Mouse (Mus musculus) embryonic facial prominence, embryonic 12.5 days (tissue): ENCODE results near the gene Cfap74. TPM values are rescaled to one million over a fixed set of nuclear protein-coding genes. Genes with fewer than 3 reads are reported as not detected.
"Not testable (repeated sequence)": the region's sequence is repeated elsewhere in the genome, so short reads cannot be mapped to it uniquely, and the experiment has no call there.

ENCODE experiments used
- ATAC-seq: fragments of 200-750 bp; cut with Nextera tagmentation; 2 replicates; pipeline ENCODE4 v1.8.0; 2017; ENCODE audit not compliant: insufficient number of reproducible peaks, insufficient read depth, low FRiP score, low TSS enrichment
- H3K27ac ChIP-seq: fragments of 300-500 bp; sonication (generic); 2 replicates; pipeline ENCODE4 v1.5.1; 2016; ENCODE audit warnings: mild to moderate bottlenecking
- H3K27me3 ChIP-seq: fragments of 300-500 bp; sonication (generic); 2 replicates; pipeline ENCODE4 v1.6.1; 2016; ENCODE audit warnings: mild to moderate bottlenecking, moderate library complexity
- H3K36me3 ChIP-seq: fragments of 300-500 bp; sonication (generic); 2 replicates; pipeline ENCODE4 v1.6.1; 2016; ENCODE audit warnings: mild to moderate bottlenecking
- H3K4me1 ChIP-seq: fragments of 300-500 bp; sonication (generic); 2 replicates; pipeline ENCODE4 v1.6.1; 2016
- H3K4me2 ChIP-seq: fragments of 300-500 bp; sonication (generic); replicated peaks from 2 replicates; pipeline ENCODE4 v1.6.1; 2016; ENCODE audit warnings: mild to moderate bottlenecking, moderate library complexity
- H3K4me3 ChIP-seq: fragments of 300-500 bp; sonication (generic); 2 replicates; pipeline ENCODE4 v1.5.1; 2016; ENCODE audit warnings: mild to moderate bottlenecking
- H3K9ac ChIP-seq: fragments of 300-500 bp; sonication (generic); 2 replicates; pipeline ENCODE4 v1.6.1; 2016; ENCODE audit warnings: mild to moderate bottlenecking, moderate library complexity
- H3K9me3 ChIP-seq: fragments of 300-500 bp; sonication (generic); 2 replicates; pipeline ENCODE4 v1.6.1; 2016; ENCODE audit warnings: mild to moderate bottlenecking, moderate library complexity
- WGBS: fragments of 180-500 bp; shearing (Covaris S2); methylation state at CpG from one replicate; pipeline ENCODE4 v1.1.7; 2016; 5-methylcytosine and 5-hydroxymethylcytosine counted together
- polyA plus RNA-seq: library from polyadenylated mRNA; unstranded; fragments of >200 nt; fragmentation: Nextera tagmentation; extraction: Ambion mirVana; gene quantifications from 2 replicates; pipeline ENCODE4 v1.2.1, GENCODE M21; 2016

Cfap74 gene
- polyA plus RNA-seq, 1 experiment from 2014 or later, result 4.9 TPM

- no peak for ATAC-seq
Measured at GRCm38 (mm10) chr4:155413641-155414335, 4.8 kb downstream of the Cfap74 start.

GRCm38 (mm10) chr4:155414656-155415235 lies 5.8 kb downstream of the Cfap74 start:
- no peaks in the 10 kb centered on the region for H3K9me3 ChIP-seq
- H3K4me3 ChIP-seq, result no peak overlapping the region
- no peak for ATAC-seq
- H3K27me3 ChIP-seq, result no peaks in the 10 kb centered on the region
- no peak overlapping the region for H3K27ac ChIP-seq
- H3K4me2 ChIP-seq, result no peak overlapping the region
- H3K4me1 ChIP-seq, result peaks cover under 1% of the 10 kb centered on the region; the same call in 1 of the 2 replicates
- no peak overlapping the region for H3K9ac ChIP-seq
- WGBS, result 71% methylated on average over 9 of the region's 9 CpGs
- no peaks in the 10 kb centered on the region for H3K36me3 ChIP-seq

More at GRCm38 (mm10) chr4:155413641-155414335, 4.8 kb downstream of the Cfap74 start:
- Histone ChIP-seq H3K9me3 (no peaks in the 10 kb centered on the region), H3K9ac (no peak overlapping the region), H3K4me2 (no peak overlapping the region), H3K36me3 (no peaks in the 10 kb centered on the region), H3K27me3 (no peaks in the 10 kb centered on the region), H3K4me3 (no peak overlapping the region), H3K4me1 (peaks cover 3% of the 10 kb centered on the region; the same call in 1 of the 2 replicates), H3K27ac (no peak overlapping the region)
- 88% methylated on average over 11 of the region's 11 CpGs for WGBS

GRCm38 (mm10) chr4:155420137-155420536 lies 11.1 kb downstream of the Cfap74 start:
- Histone ChIP-seq H3K27ac (no peak overlapping the region), H3K4me1 (no peaks in the 10 kb centered on the region), H3K9me3 (no peaks in the 10 kb centered on the region), H3K9ac (no peak overlapping the region), H3K4me2 (no peak overlapping the region), H3K27me3 (no peaks in the 10 kb centered on the region), H3K36me3 (no peaks in the 10 kb centered on the region), H3K4me3 (no peak overlapping the region)
- no peak for ATAC-seq
- 87% methylated on average over 3 of the region's 3 CpGs for WGBS

- not testable (repeated sequence) for H3K9me3 ChIP-seq, H3K4me3 ChIP-seq, H3K36me3 ChIP-seq, H3K9ac ChIP-seq, H3K27ac ChIP-seq, ATAC-seq, H3K4me2 ChIP-seq, H3K4me1 ChIP-seq, H3K27me3 ChIP-seq
- 85% methylated on average over 23 of the region's 30 CpGs for WGBS
Measured at GRCm38 (mm10) chr4:155421412-155422370, 12.7 kb downstream of the Cfap74 start.

GRCm38 (mm10) chr4:155423988-155424387 lies 15.0 kb downstream of the Cfap74 start:
- WGBS, result 86% methylated on average over 5 of the region's 5 CpGs
- H3K9me3 ChIP-seq, result no peaks in the 10 kb centered on the region
- no peak overlapping the region for H3K9ac ChIP-seq
- no peaks in the 10 kb centered on the region for H3K4me1 ChIP-seq
- no peak overlapping the region for H3K4me2 ChIP-seq
- H3K27ac ChIP-seq, result no peak overlapping the region
- no peaks in the 10 kb centered on the region for H3K36me3 ChIP-seq
- no peak overlapping the region for H3K4me3 ChIP-seq
- H3K27me3 ChIP-seq, result no peaks in the 10 kb centered on the region
- no peak for ATAC-seq

- Histone ChIP-seq H3K9ac (0 out of 2 replicates have a peak overlapping the region, but pooled peaks have one; percentile 10), H3K9me3 (no peaks in the 10 kb centered on the region), H3K27ac (no peak overlapping the region), H3K4me2 (no peak overlapping the region), H3K4me3 (no peak overlapping the region), H3K27me3 (no peaks in the 10 kb centered on the region), H3K36me3 (no peaks in the 10 kb centered on the region), H3K4me1 (no peaks in the 10 kb centered on the region)
- ATAC-seq, result no peak
- WGBS, result 89% methylated on average over 6 of the region's 6 CpGs
Measured at GRCm38 (mm10) chr4:155426272-155426671, 17.3 kb downstream of the Cfap74 start.

GRCm38 (mm10) chr4:155428442-155428841 lies 19.5 kb downstream of the Cfap74 start:
- Histone ChIP-seq H3K4me2 (no peak overlapping the region), H3K4me3 (no peak overlapping the region), H3K9me3 (no peaks in the 10 kb centered on the region), H3K27ac (no peak overlapping the region), H3K27me3 (no peaks in the 10 kb centered on the region), H3K9ac (no peak overlapping the region), H3K36me3 (no peaks in the 10 kb centered on the region), H3K4me1 (no peaks in the 10 kb centered on the region)
- ATAC-seq, result no peak

GRCm38 (mm10) chr4:155429202-155429601 lies 20.2 kb downstream of the Cfap74 start:
- H3K4me1 ChIP-seq, result no peaks in the 10 kb centered on the region
- H3K9me3 ChIP-seq, result no peaks in the 10 kb centered on the region
- no peak overlapping the region for H3K9ac ChIP-seq
- no peak for ATAC-seq
- 82% methylated on average over 3 of the region's 3 CpGs for WGBS
- no peaks in the 10 kb centered on the region for H3K27me3 ChIP-seq
- no peak overlapping the region for H3K27ac ChIP-seq
- H3K36me3 ChIP-seq, result no peaks in the 10 kb centered on the region
- no peak overlapping the region for H3K4me2 ChIP-seq
- no peak overlapping the region for H3K4me3 ChIP-seq

GRCm38 (mm10) chr4:155432358-155432757 lies 23.4 kb downstream of the Cfap74 start:
- WGBS, result 87% methylated on average over 6 of the region's 6 CpGs
- H3K4me2 ChIP-seq, result no peak overlapping the region
- H3K9ac ChIP-seq, result no peak overlapping the region
- no peak overlapping the region for H3K4me3 ChIP-seq
- no peaks in the 10 kb centered on the region for H3K27me3 ChIP-seq
- H3K4me1 ChIP-seq, result no peaks in the 10 kb centered on the region
- no peaks in the 10 kb centered on the region for H3K36me3 ChIP-seq
- H3K9me3 ChIP-seq, result no peaks in the 10 kb centered on the region
- no peak overlapping the region for H3K27ac ChIP-seq
- ATAC-seq, result no peak

- Histone ChIP-seq H3K4me2 (no peak overlapping the region), H3K4me1 (no peaks in the 10 kb centered on the region), H3K27ac (no peak overlapping the region), H3K9me3 (no peaks in the 10 kb centered on the region), H3K27me3 (no peaks in the 10 kb centered on the region), H3K9ac (no peak overlapping the region), H3K4me3 (no peak overlapping the region), H3K36me3 (no peaks in the 10 kb centered on the region)
- ATAC-seq, result no peak
- 70% methylated on average over 5 of the region's 5 CpGs for WGBS
Measured at GRCm38 (mm10) chr4:155433993-155434392, 25.0 kb downstream of the Cfap74 start.

GRCm38 (mm10) chr4:155442808-155443207 lies 33.8 kb downstream of the Cfap74 start:
- Histone ChIP-seq H3K4me1 (no peaks in the 10 kb centered on the region), H3K4me3 (no peak overlapping the region), H3K36me3 (no peaks in the 10 kb centered on the region), H3K9ac (no peak overlapping the region), H3K9me3 (no peaks in the 10 kb centered on the region), H3K27ac (no peak overlapping the region), H3K4me2 (no peak overlapping the region), H3K27me3 (no peaks in the 10 kb centered on the region)
- WGBS, result 72% methylated on average over 3 of the region's 3 CpGs
- no peak for ATAC-seq
